Mouse (Mus musculus): ENCODE measurements at regions not wholly inside any gene's neighbourhood (a gene's known extent, or its start where the extent isn't known, plus 50 kb on each side); places are given as distances from the start of the nearest gene placed in this dataset.

DNA sequence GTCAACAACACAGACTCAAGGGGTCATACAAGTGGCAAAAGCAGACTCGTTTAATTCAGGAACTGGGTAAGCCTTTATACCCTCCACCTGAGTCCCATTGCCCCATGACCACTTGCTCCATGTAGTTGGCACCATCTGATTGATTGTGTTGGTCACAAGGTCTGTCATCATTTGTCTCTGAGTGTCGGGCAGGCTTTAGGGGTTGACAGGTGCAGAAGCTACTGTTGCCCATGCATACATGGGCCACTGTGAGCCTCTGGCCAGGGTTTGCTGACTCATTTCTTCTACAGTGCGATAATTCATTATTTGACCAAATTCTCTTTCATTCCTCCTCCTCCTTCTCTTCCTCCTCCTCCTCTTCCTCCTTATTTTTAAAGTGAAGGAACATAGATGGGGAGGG is 113.0 kb upstream of the Hdac4 start:
- WGBS, result 87% methylated on average over 3 of the region's 3 CpGs
- H3K9me3 ChIP-seq, result no peaks in the 10 kb centered on the region
- no peaks in the 10 kb centered on the region for H3K4me1 ChIP-seq
- H3K27me3 ChIP-seq, result 0 out of 2 replicates have a peak, but pooled peaks cover 4% of the 10 kb centered on the region
- H3K36me3 ChIP-seq (replicated peaks), result no peaks in the 10 kb centered on the region
- ATAC-seq (ENCODE audit: low FRiP score), result no peak
- no peak overlapping the region for H3K27ac ChIP-seq
- H3K4me2 ChIP-seq, result no peak overlapping the region
- no peak overlapping the region for H3K4me3 ChIP-seq (replicated peaks)
- no peak overlapping the region for H3K9ac ChIP-seq

DNA sequence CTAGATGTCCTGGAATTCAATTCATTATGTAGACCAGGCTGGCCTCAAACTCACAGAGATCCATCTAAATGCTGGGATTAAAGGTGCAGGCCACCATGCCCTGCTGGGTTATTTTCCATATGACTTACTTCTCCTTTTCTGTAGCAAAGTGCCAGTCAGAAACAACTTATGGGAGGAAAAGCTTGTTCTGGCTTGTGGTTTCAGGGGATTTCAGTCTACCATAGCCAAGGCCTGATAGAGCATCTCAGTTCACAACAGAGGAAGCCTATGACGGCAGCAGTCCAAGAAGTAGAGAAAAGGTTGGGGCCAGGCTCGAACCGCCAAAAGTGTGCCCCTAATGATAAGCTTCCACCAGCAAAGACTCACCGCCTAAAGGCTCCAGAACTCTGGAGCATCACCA is 110.5 kb upstream of the Hdac4 start:
- Histone ChIP-seq H3K4me1 (no peaks in the 10 kb centered on the region), H3K4me3 (replicated peaks) (no peak overlapping the region), H3K9ac (no peak overlapping the region), H3K36me3 (replicated peaks) (no peaks in the 10 kb centered on the region), H3K27me3 (0 out of 2 replicates have a peak, but pooled peaks cover 4% of the 10 kb centered on the region), H3K27ac (no peak overlapping the region), H3K9me3 (no peaks in the 10 kb centered on the region), H3K4me2 (no peak overlapping the region)
- no peak for ATAC-seq (ENCODE audit: low FRiP score)
- WGBS, result 90% methylated on average over 4 of the region's 4 CpGs

GRCm38 (mm10) chr1:92299041-92299440 is 103.5 kb upstream of the Hdac4 start:
- H3K27ac ChIP-seq, result no peak overlapping the region
- H3K4me2 ChIP-seq, result no peak overlapping the region
- ATAC-seq (ENCODE audit: low FRiP score), result no peak

DNA sequence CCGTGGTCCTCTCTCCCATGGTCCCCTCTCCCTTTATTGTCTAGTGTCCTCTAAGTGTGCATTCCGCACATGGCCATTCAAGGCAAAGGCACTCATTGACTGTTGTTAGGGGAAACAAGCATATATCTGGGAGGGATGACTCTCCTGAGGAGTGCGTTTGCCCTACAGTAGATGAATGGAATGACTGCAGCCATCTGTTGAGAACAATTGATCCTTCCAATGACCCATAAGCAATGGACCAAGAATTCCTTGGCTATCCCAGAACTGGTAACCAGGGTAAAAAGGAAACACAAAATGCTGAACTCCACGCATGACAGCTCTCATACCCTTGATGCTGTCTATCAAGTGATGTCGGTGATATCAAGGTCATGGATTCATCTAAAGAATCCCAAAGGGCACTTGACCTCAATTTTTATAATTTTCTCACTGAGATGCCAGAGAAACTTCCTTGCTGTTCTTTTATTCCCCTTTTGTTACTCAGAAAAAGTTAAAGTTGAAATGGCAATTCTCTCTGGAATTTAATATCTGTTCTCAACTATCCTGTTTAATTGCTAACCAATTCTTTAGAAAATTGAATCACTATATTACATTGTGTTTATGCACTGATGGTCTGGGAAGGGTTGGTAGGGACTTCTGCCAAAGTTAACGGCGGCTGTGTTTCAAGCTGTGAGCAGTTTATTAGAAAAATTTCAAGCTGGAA is 97.3 kb upstream of the Hdac4 start:
- no peak overlapping the region for H3K27ac ChIP-seq
- WGBS, result 83% methylated on average over 7 of the region's 7 CpGs

More at GRCm38 (mm10) chr1:92299041-92299440, 103.5 kb upstream of the Hdac4 start:
- H3K4me1 ChIP-seq, result no peaks in the 10 kb centered on the region
- H3K9me3 ChIP-seq, result no peaks in the 10 kb centered on the region
- H3K36me3 ChIP-seq (replicated peaks), result no peaks in the 10 kb centered on the region
- no peak overlapping the region for H3K4me3 ChIP-seq (replicated peaks)
- H3K27me3 ChIP-seq, result 0 out of 2 replicates have a peak, but pooled peaks cover 3% of the 10 kb centered on the region
- H3K9ac ChIP-seq, result no peak overlapping the region
- WGBS, result 65% methylated on average over 7 of the region's 7 CpGs

GRCm38 (mm10) chr1:92286966-92287342 is 91.5 kb upstream of the Hdac4 start:
- ATAC-seq (ENCODE audit: low FRiP score), result no peak
- H3K4me1 ChIP-seq, result peaks cover 7% of the 10 kb centered on the region; the same call in 1 of the 2 replicates
- H3K9ac ChIP-seq, result no peak overlapping the region
- H3K9me3 ChIP-seq, result no peaks in the 10 kb centered on the region
- no peak overlapping the region for H3K4me2 ChIP-seq
- WGBS, result 94% methylated on average over 1 of the region's 1 CpGs
- no peak overlapping the region for H3K4me3 ChIP-seq (replicated peaks)
- H3K27ac ChIP-seq, result no peak overlapping the region
- H3K27me3 ChIP-seq, result no peaks in the 10 kb centered on the region
- H3K36me3 ChIP-seq (replicated peaks), result no peaks in the 10 kb centered on the region

More for the DNA sequence above, 97.3 kb upstream of the Hdac4 start:
- no peak for ATAC-seq (ENCODE audit: low FRiP score)
- Histone ChIP-seq H3K9ac (no peak overlapping the region), H3K9me3 (no peaks in the 10 kb centered on the region), H3K4me3 (replicated peaks) (no peak overlapping the region), H3K36me3 (replicated peaks) (no peaks in the 10 kb centered on the region), H3K27me3 (no peaks in the 10 kb centered on the region), H3K4me2 (no peak overlapping the region), H3K4me1 (no peaks in the 10 kb centered on the region)

DNA sequence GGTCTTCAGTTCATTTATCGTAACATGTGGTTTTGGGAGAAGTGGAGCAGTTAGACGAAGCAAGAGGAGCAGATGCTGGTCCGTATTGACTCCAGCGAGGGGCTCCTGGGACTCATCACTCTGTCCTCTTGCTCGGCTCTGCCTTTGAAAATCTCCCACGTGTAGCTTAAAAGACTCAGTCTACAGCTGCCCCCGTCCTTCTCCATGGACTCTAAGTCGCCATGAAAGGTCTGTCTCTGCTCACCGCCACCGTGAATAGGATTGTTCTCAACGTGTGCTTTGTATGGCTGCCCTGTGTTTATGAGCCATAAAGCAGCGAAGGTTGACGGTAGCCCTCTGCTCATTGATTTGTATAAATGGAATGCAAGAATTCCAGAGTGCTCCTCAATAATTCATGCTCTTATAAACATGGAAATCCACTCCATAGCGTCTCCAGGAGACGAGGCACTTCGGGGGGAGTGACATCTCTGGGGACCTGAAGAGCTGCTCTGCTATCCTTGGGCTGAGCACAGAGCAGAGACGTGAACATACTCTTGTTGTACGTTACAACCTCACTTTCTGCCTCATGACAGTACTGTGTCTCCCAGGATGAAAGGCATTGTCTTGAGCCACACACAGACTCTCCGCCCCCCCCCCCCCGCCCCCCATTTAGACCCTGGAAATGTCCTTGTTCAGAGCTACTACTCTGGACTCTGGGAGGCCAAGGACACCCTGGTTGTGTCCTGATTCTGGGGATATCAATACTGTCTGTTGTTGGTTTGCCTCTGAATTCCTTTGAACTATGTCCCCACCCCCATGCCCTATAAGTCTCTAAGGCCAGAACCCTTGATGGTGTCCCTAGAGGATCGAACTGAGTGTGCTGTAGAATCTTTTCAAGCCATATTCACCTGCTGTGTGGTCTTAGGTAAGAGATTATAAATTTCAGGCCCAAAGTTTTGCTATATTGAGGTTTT is 90.8 kb upstream of the Hdac4 start:
- no peak overlapping the region for H3K4me2 ChIP-seq

GRCm38 (mm10) chr1:92284155-92284554 is 88.7 kb upstream of the Hdac4 start:
- H3K36me3 ChIP-seq (replicated peaks), result no peaks in the 10 kb centered on the region
- H3K9me3 ChIP-seq, result no peaks in the 10 kb centered on the region
- H3K4me2 ChIP-seq, result no peak overlapping the region
- WGBS, result 85% methylated on average over 4 of the region's 4 CpGs
- H3K27me3 ChIP-seq, result no peaks in the 10 kb centered on the region
- H3K9ac ChIP-seq, result no peak overlapping the region
- no peak for ATAC-seq (ENCODE audit: low FRiP score)
- H3K4me1 ChIP-seq, result peaks cover 7% of the 10 kb centered on the region; the same call in 1 of the 2 replicates
- H3K4me3 ChIP-seq (replicated peaks), result no peak overlapping the region
- H3K27ac ChIP-seq, result no peak overlapping the region

More for the DNA sequence above, 90.8 kb upstream of the Hdac4 start:
- Histone ChIP-seq H3K27ac (no peak overlapping the region), H3K9me3 (no peaks in the 10 kb centered on the region), H3K4me1 (peaks cover 7% of the 10 kb centered on the region; the same call in 1 of the 2 replicates), H3K27me3 (no peaks in the 10 kb centered on the region), H3K4me3 (replicated peaks) (no peak overlapping the region), H3K36me3 (replicated peaks) (no peaks in the 10 kb centered on the region), H3K9ac (no peak overlapping the region)
- 58% methylated on average over 21 of the region's 21 CpGs for WGBS
- no peak for ATAC-seq (ENCODE audit: low FRiP score)

- no peaks in the 10 kb centered on the region for H3K9me3 ChIP-seq
- no peak overlapping the region for H3K27ac ChIP-seq
- no peak overlapping the region for H3K4me2 ChIP-seq
- no peaks in the 10 kb centered on the region; the same call in 1 of the 2 replicates for H3K4me1 ChIP-seq
- 82% methylated on average over 5 of the region's 5 CpGs for WGBS
- 0 out of 2 replicates have a peak, but pooled peaks cover 3% of the 10 kb centered on the region for H3K27me3 ChIP-seq
- no peaks in the 10 kb centered on the region for H3K36me3 ChIP-seq (replicated peaks)
- no peak overlapping the region for H3K9ac ChIP-seq
- H3K4me3 ChIP-seq (replicated peaks), result no peak overlapping the region
- ATAC-seq (ENCODE audit: low FRiP score), result no peak
Measured at GRCm38 (mm10) chr1:92277199-92277747, 81.8 kb upstream of the Hdac4 start.

DNA sequence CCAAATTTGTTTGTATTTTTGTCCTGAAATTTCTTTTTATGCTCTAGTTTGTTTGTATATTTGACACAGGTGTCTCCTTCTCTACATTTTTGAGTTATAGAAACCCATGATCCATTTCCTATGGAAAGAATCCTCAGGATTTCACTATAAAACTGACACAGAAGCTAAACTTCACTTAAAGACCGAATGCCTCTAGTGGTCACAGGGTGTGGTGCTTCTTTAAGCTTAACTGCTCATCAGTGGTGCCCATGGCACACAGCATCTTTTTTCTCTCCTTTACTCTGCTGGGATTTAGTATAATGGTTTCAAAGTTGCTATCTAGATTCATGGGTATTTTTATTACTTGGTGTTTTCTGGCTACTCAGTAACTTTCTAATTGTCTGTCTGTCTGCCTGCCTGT is 79.9 kb upstream of the Hdac4 start:
- no peak overlapping the region for H3K4me3 ChIP-seq (replicated peaks)
- no peak overlapping the region for H3K9ac ChIP-seq
- no peak for ATAC-seq (ENCODE audit: low FRiP score)
- 78% methylated on average over 1 of the region's 1 CpGs for WGBS
- no peak overlapping the region for H3K27ac ChIP-seq
- H3K27me3 ChIP-seq, result peaks cover 4% of the 10 kb centered on the region; the same call in 1 of the 2 replicates
- no peaks in the 10 kb centered on the region for H3K36me3 ChIP-seq (replicated peaks)
- H3K4me2 ChIP-seq, result no peak overlapping the region
- H3K4me1 ChIP-seq, result peaks cover 6% of the 10 kb centered on the region; the same call in 1 of the 2 replicates
- no peaks in the 10 kb centered on the region for H3K9me3 ChIP-seq

- Histone ChIP-seq H3K4me1 (peaks cover 15% of the 10 kb centered on the region; the same call in 1 of the 2 replicates), H3K9ac (no peak overlapping the region), H3K36me3 (replicated peaks) (no peaks in the 10 kb centered on the region), H3K27me3 (peaks cover 10% of the 10 kb centered on the region; the same call in 1 of the 2 replicates), H3K27ac (no peak overlapping the region), H3K4me3 (replicated peaks) (no peak overlapping the region), H3K9me3 (no peaks in the 10 kb centered on the region), H3K4me2 (no peak overlapping the region)
- 85% methylated on average over 2 of the region's 2 CpGs for WGBS
- no peak for ATAC-seq (ENCODE audit: low FRiP score)
Measured at GRCm38 (mm10) chr1:92273760-92274159, 78.3 kb upstream of the Hdac4 start.

DNA sequence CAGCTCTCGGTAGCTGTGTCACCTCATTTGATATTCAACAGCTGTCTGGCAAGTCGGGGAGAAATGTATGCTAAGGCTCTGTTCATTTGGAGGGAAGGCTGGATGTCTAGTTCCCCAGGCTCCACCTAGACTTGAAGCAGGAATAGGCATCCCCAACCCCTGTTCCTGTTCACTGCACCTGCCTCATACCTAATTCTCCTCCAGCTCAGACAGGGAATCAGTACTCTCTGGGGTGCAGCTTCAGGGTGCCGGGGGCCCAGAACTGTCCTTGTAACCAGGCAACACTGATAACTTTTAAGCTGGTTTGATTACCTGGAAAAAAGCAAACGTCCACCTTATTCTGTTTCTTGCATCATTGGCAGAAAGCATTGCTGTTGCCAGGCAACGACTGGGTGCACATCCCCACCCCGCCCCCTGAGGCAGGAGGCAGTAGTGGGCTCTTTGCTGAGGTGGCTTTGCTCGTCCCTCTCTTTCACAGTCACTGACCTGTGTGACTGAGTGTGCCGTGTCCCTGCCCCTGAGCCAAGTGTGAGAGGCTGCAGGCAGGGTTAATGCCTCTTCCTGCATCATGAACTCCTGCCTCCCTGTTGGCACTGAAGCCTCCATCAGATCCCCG is 76.3 kb upstream of the Hdac4 start:
- no peak overlapping the region for H3K4me3 ChIP-seq (replicated peaks)
- peaks cover 15% of the 10 kb centered on the region; the same call in 1 of the 2 replicates for H3K4me1 ChIP-seq
- WGBS, result 44% methylated on average over 9 of the region's 9 CpGs
- no peaks in the 10 kb centered on the region for H3K36me3 ChIP-seq (replicated peaks)
- H3K4me2 ChIP-seq, result no peak overlapping the region
- no peaks in the 10 kb centered on the region for H3K9me3 ChIP-seq
- peaks cover 9% of the 10 kb centered on the region; the same call in 1 of the 2 replicates for H3K27me3 ChIP-seq
- no peak for ATAC-seq (ENCODE audit: low FRiP score)
- no peak overlapping the region for H3K9ac ChIP-seq
- no peak overlapping the region for H3K27ac ChIP-seq
